Mouse (Mus musculus): ENCODE data around the gene Entpd5.

Entpd5 gene

GRCm38 (mm10) chr12:84408819-84409507, at the start of gene Entpd5, which contains the start of gene Bbof1:
TSS of gene Entpd5 (minus strand) at chr12:84409029.
TSS of gene Bbof1 (plus strand) at chr12:84409071.
- peak; percentile 76 to 79 for DNase-seq (ENCODE audit: low spot score in 2 of 2)

- DNase-seq (ENCODE audit: low spot score in 2 of 2) = no peak
Observed at GRCm38 (mm10) chr12:84456911-84457310, 48.1 kb upstream of the Entpd5 start.

- no peak for DNase-seq (ENCODE audit: low spot score in 2 of 2)
Observed at GRCm38 (mm10) chr12:84451801-84452200, 43.0 kb upstream of the Entpd5 start.

GRCm38 (mm10) chr12:84450718-84451646, 42.2 kb upstream of the Entpd5 start, which contains the start of the genes Aldh6a1 and Lin52:
TSS of gene Aldh6a1 (minus strand) at chr12:84451004.
TSS of gene Lin52 (plus strand) at chr12:84451422.
- peak; percentile 85 to 90 for DNase-seq (ENCODE audit: low spot score in 2 of 2)

- no peak for DNase-seq (ENCODE audit: low spot score in 2 of 2)
Observed at GRCm38 (mm10) chr12:84450351-84450717, 41.5 kb upstream of the Entpd5 start.

- DNase-seq (ENCODE audit: low spot score in 2 of 2) = no peak
Observed at GRCm38 (mm10) chr12:84449887-84450286, 41.1 kb upstream of the Entpd5 start.

- no peak for DNase-seq (ENCODE audit: low spot score in 2 of 2)
Observed at GRCm38 (mm10) chr12:84448181-84448580, 39.4 kb upstream of the Entpd5 start.

GRCm38 (mm10) chr12:84447386-84447785, 38.6 kb upstream of the Entpd5 start:
- no peak for DNase-seq (ENCODE audit: low spot score in 2 of 2)

- DNase-seq (ENCODE audit: low spot score in 2 of 2) = no peak
Observed at GRCm38 (mm10) chr12:84442526-84442925, 33.7 kb upstream of the Entpd5 start.

GRCm38 (mm10) chr12:84438697-84439096, 29.9 kb upstream of the Entpd5 start:
- DNase-seq (ENCODE audit: low spot score in 2 of 2) = no peak

GRCm38 (mm10) chr12:84429825-84430224, 21.0 kb upstream of the Entpd5 start:
- DNase-seq (ENCODE audit: low spot score in 2 of 2) = no peak

GRCm38 (mm10) chr12:84423990-84424389, 15.2 kb upstream of the Entpd5 start:
- DNase-seq (ENCODE audit: low spot score in 2 of 2) = no peak

GRCm38 (mm10) chr12:84417605-84417922, 8.7 kb upstream of the Entpd5 start:
- no peak for DNase-seq (ENCODE audit: low spot score in 2 of 2)

GRCm38 (mm10) chr12:84416834-84417604, 8.2 kb upstream of the Entpd5 start, which contains the start of gene Rnf113a2:
TSS of gene Rnf113a2 (plus strand) at chr12:84417196.
- DNase-seq (ENCODE audit: low spot score in 2 of 2) = peak; percentile 62 to 72

GRCm38 (mm10) chr12:84407874-84408818, 683 bp downstream of the Entpd5 start:
- peak in 1 of 2 experiments; percentile 15 for DNase-seq (ENCODE audit: low spot score in 2 of 2)

- no peak for DNase-seq (ENCODE audit: low spot score in 2 of 2)
Observed at GRCm38 (mm10) chr12:84407259-84407658, 1.6 kb downstream of the Entpd5 start.

GRCm38 (mm10) chr12:84404541-84404940, 4.3 kb downstream of the Entpd5 start:
- no peak for DNase-seq (ENCODE audit: low spot score in 2 of 2)

GRCm38 (mm10) chr12:84402923-84403322, 5.9 kb downstream of the Entpd5 start:
- DNase-seq (ENCODE audit: low spot score in 2 of 2) = no peak

- no peak for DNase-seq (ENCODE audit: low spot score in 2 of 2)
Observed at GRCm38 (mm10) chr12:84400653-84401052, 8.2 kb downstream of the Entpd5 start.

- no peak for DNase-seq (ENCODE audit: low spot score in 2 of 2)
Observed at GRCm38 (mm10) chr12:84400068-84400467, 8.8 kb downstream of the Entpd5 start.

GRCm38 (mm10) chr12:84399663-84400062, 9.2 kb downstream of the Entpd5 start:
- DNase-seq (ENCODE audit: low spot score in 2 of 2) = no peak
